In the genomic region with DNA sequence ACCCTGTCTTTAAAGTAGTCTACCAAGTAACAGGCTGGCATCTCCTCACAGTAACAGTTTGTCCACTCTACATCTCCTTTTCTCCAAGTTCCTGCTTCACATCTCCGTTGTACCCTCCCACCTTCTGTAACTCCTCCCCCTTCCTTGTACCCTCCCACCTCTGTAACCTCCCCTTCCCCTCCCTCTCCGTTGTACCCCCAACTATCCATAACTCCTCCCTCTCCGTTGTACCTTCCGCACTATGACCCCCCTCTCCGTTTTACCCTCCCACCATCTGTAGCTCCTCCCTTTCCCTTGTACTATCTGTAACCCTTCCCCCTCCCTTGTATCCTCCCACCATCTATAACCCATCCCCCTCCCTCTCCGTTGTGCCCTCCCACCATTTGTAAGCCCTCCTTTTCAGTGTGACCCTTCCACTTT, we compare ENCODE assay signal across 8 mouse cellular contexts.
A peak's percentile ranks its signal among the peaks of the same experiment; 100 is the strongest.
DNase-seq lines count a peak whose midpoint lies in the region; ATAC-seq and TF ChIP-seq lines count a peak whose summit lies in the region.

No protein-coding gene starts in this region.

- H3K9ac ChIP-seq in kidney, postnatal 0 days (ENCODE audit: low read depth, low read length): no peak overlapping the region
- no peak overlapping the region for H3K9ac ChIP-seq in intestine, embryonic 15.5 days

- no peaks in the 10 kb centered on the region for H3K36me3 ChIP-seq in kidney, postnatal 0 days (ENCODE audit: insufficient read depth, low read length)
- H3K36me3 ChIP-seq in intestine, embryonic 15.5 days: no peaks in the 10 kb centered on the region

- H3K27ac ChIP-seq in kidney, postnatal 0 days: no peak overlapping the region
- H3K27ac ChIP-seq in intestine, embryonic 15.5 days: no peak overlapping the region

- WGBS in kidney, postnatal 0 days: 13% methylated on average over 6 of the region's 6 CpGs
- WGBS in intestine, embryonic 15.5 days: 12% methylated on average over 6 of the region's 6 CpGs

- H3K4me3 ChIP-seq in kidney, postnatal 0 days (replicated peaks; ENCODE audit: low read depth, low read length): no peak overlapping the region
- no peak overlapping the region for H3K4me3 ChIP-seq in intestine, embryonic 15.5 days (replicated peaks)

- no peaks in the 10 kb centered on the region for H3K27me3 ChIP-seq in kidney, postnatal 0 days (ENCODE audit: insufficient read depth, low read length)
- no peaks in the 10 kb centered on the region for H3K27me3 ChIP-seq in intestine, embryonic 15.5 days (replicated peaks)

- no peak for TF ChIP-seq CTCF in kidney, postnatal 0 days (IDR thresholded peaks at IDR 0.05; ENCODE audit: low read depth)

- H3K4me1 ChIP-seq in kidney, postnatal 0 days (replicated peaks; ENCODE audit: insufficient read depth, low read length): peaks cover 6% of the 10 kb centered on the region
- H3K4me1 ChIP-seq in intestine, embryonic 15.5 days (replicated peaks): no peaks in the 10 kb centered on the region

- peak overlapping the region; percentile 92; the same call in 1 of the 2 replicates for H3K4me2 ChIP-seq in kidney, postnatal 0 days (ENCODE audit: low read length)
- H3K4me2 ChIP-seq in intestine, embryonic 15.5 days (replicated peaks): peak overlapping the region; percentile 87

- no peak for ATAC-seq in kidney, postnatal 0 days (replicated peaks; ENCODE audit: low FRiP score, low read depth)
- peak; percentile 57 for ATAC-seq in common myeloid progenitor, adult 5-6 weeks (replicated peaks; ENCODE audit: low read depth, poor library complexity, severe bottlenecking)
- ATAC-seq in intestine, embryonic 15.5 days: peak; percentile 13; the same call in 1 of the 2 replicates

- DNase-seq in kidney, postnatal 0 days (ENCODE audit: low spot score): peak; percentile 11
- no peak for DNase-seq in kidney, adult 11 months
- DNase-seq in naive thymus-derived CD4-positive, alpha-beta T cell, adult 2 months (ENCODE audit: low read depth): peak; percentile 45
- no peak for DNase-seq in left cerebral cortex, adult 9 months (ENCODE audit: low spot score in 2 of 2)
- DNase-seq in kidney, postnatal 36 days: no peak
- DNase-seq in right cerebral cortex, postnatal 14 days: no peak

- H3K9me3 ChIP-seq in kidney, postnatal 0 days (replicated peaks; ENCODE audit: low read length): no peaks in the 10 kb centered on the region
- no peaks in the 10 kb centered on the region for H3K9me3 ChIP-seq in intestine, embryonic 15.5 days

Comparison
In these comparisons a context has a peak if more than half of its experiments do, and no peak if none do; other contexts are left out.
1. DNase-seq: peak in kidney, postnatal 0 days (single experiment) and naive thymus-derived CD4-positive, alpha-beta T cell, adult 2 months (single experiment); none in kidney, adult 11 months (single experiment), left cerebral cortex, adult 9 months (0 of 2), kidney, postnatal 36 days (0 of 2) and right cerebral cortex, postnatal 14 days (single experiment).